Mouse (Mus musculus): ENCODE measurements around the gene Atp2b4. TPM values are rescaled to one million over a fixed set of nuclear protein-coding genes. Genes with fewer than 3 reads are reported as not detected.
A peak's percentile ranks its signal among the peaks of the same experiment; 100 is the strongest.

Gene Atp2b4
- total RNA-seq, 2 experiments from 2014 or later, result 32.1 to 44.2 TPM

- ATAC-seq (replicated peaks; ENCODE audit: poor library complexity, severe bottlenecking), result no peak
These were observed 975 bp downstream of the Atp2b4 start for GRCm38 (mm10) chr1:133799686-133800445.

GRCm38 (mm10) chr1:133798821-133799415, 1.9 kb downstream of the Atp2b4 start:
- ATAC-seq (replicated peaks; ENCODE audit: poor library complexity, severe bottlenecking), result no peak

GRCm38 (mm10) chr1:133797979-133798820, 2.6 kb downstream of the Atp2b4 start:
- no peak for ATAC-seq (replicated peaks; ENCODE audit: poor library complexity, severe bottlenecking)

- ATAC-seq (replicated peaks; ENCODE audit: poor library complexity, severe bottlenecking), result no peak
These were observed 3.4 kb downstream of the Atp2b4 start for GRCm38 (mm10) chr1:133797327-133797978.

GRCm38 (mm10) chr1:133793646-133794045, 7.2 kb downstream of the Atp2b4 start:
- ATAC-seq (replicated peaks; ENCODE audit: poor library complexity, severe bottlenecking), result peak; percentile 71; the same call in 1 of the 2 replicates

GRCm38 (mm10) chr1:133790011-133790410, 10.8 kb downstream of the Atp2b4 start:
- no peak for ATAC-seq (replicated peaks; ENCODE audit: poor library complexity, severe bottlenecking)

- ATAC-seq (replicated peaks; ENCODE audit: poor library complexity, severe bottlenecking), result no peak
These were observed 12.0 kb downstream of the Atp2b4 start for GRCm38 (mm10) chr1:133788864-133789263.

- ATAC-seq (replicated peaks; ENCODE audit: poor library complexity, severe bottlenecking), result peak; percentile 59; the same call in 1 of the 2 replicates
These were observed 13.2 kb downstream of the Atp2b4 start for GRCm38 (mm10) chr1:133787500-133788210.

GRCm38 (mm10) chr1:133784621-133785020, 16.2 kb downstream of the Atp2b4 start:
- peak; percentile 82 for ATAC-seq (replicated peaks; ENCODE audit: poor library complexity, severe bottlenecking)

GRCm38 (mm10) chr1:133781531-133781930, 19.3 kb downstream of the Atp2b4 start:
- ATAC-seq (replicated peaks; ENCODE audit: poor library complexity, severe bottlenecking), result no peak

- peak; percentile 40 for ATAC-seq (replicated peaks; ENCODE audit: poor library complexity, severe bottlenecking)
These were observed 21.8 kb downstream of the Atp2b4 start for GRCm38 (mm10) chr1:133779043-133779442.

GRCm38 (mm10) chr1:133777651-133778231, 23.1 kb downstream of the Atp2b4 start:
- ATAC-seq (replicated peaks; ENCODE audit: poor library complexity, severe bottlenecking), result peak; percentile 97

GRCm38 (mm10) chr1:133772553-133772952, 28.3 kb downstream of the Atp2b4 start:
- no peak for ATAC-seq (replicated peaks; ENCODE audit: poor library complexity, severe bottlenecking)

GRCm38 (mm10) chr1:133771831-133772399, 28.9 kb downstream of the Atp2b4 start:
- no peak; the same call in 1 of the 2 replicates for ATAC-seq (replicated peaks; ENCODE audit: poor library complexity, severe bottlenecking)

GRCm38 (mm10) chr1:133767994-133768393, 32.8 kb downstream of the Atp2b4 start:
- ATAC-seq (replicated peaks; ENCODE audit: poor library complexity, severe bottlenecking), result no peak

GRCm38 (mm10) chr1:133766901-133767529, 33.8 kb downstream of the Atp2b4 start:
- no peak for ATAC-seq (replicated peaks; ENCODE audit: poor library complexity, severe bottlenecking)

GRCm38 (mm10) chr1:133765376-133765775, 35.5 kb downstream of the Atp2b4 start:
- no peak for ATAC-seq (replicated peaks; ENCODE audit: poor library complexity, severe bottlenecking)

- no peak for ATAC-seq (replicated peaks; ENCODE audit: poor library complexity, severe bottlenecking)
These were observed 37.9 kb downstream of the Atp2b4 start for GRCm38 (mm10) chr1:133762946-133763422.

Measured in granulocyte monocyte progenitor cell, adult 5-6 weeks (primary cell).